ENCODE assay signal across 29 mouse cellular contexts in genomic region chr2:85155334-85155733, GRCm38 (mm10). TPM values are rescaled to one million over a fixed set of nuclear protein-coding genes. Genes with fewer than 3 reads are reported as not detected.
DNase-seq lines count a peak whose midpoint lies in the region; TF ChIP-seq lines count a peak whose summit lies in the region.
"Had no signal": no experiment of that assay in that cellular context is flagged by ENCODE, and none has a peak within 500 bp of the region (broad histone marks: within the 10 kb centered on the region; RNA-seq: fewer than 3 reads in every experiment).

No protein-coding gene starts in this region.

- H3K36me3 ChIP-seq in heart, adult 2 months (ENCODE audit: control insufficient read depth, insufficient read depth, low read length) = no peaks in the 10 kb centered on the region
- H3K36me3 ChIP-seq in kidney, adult 2 months (ENCODE audit: control insufficient read depth, insufficient read depth, low read length) = no peaks in the 10 kb centered on the region
- H3K36me3 ChIP-seq: hindbrain, embryonic 15.5 days; limb, embryonic 10.5 days; limb, embryonic 15.5 days; liver, embryonic 13.5 days; midbrain, embryonic 12.5 days; neural tube, embryonic 12.5 days had no signal

- WGBS in heart, adult 2 months = 46% methylated on average over 9 of the region's 9 CpGs
- WGBS in kidney, adult 2 months = 64% methylated on average over 9 of the region's 9 CpGs

- H3K4me3 ChIP-seq in heart, adult 2 months = no peak overlapping the region
- H3K4me3 ChIP-seq in kidney, adult 2 months (ENCODE audit: insufficient read depth, low read depth, low read length) = no peak overlapping the region
- H3K4me3 ChIP-seq: forebrain, embryonic 13.5 days; hindbrain, embryonic 15.5 days; limb, embryonic 10.5 days; limb, embryonic 15.5 days; liver, embryonic 13.5 days; megakaryocyte, embryonic 14.5 days; midbrain, embryonic 12.5 days; myocyte; neural tube, embryonic 12.5 days had no signal

- TF ChIP-seq CTCF in heart, adult 2 months (IDR thresholded peaks at IDR 0.05) = no peak
- TF ChIP-seq CTCF in kidney, adult 2 months (conservative IDR thresholded peaks at IDR 0.05; ENCODE audit: insufficient read depth, insufficient read length, low read depth, low read length) = no peak

- no peak overlapping the region for H3K9ac ChIP-seq in heart, adult 2 months (ENCODE audit: low read depth, low read length)
- H3K9ac ChIP-seq: forebrain, embryonic 13.5 days; hindbrain, embryonic 15.5 days; limb, embryonic 15.5 days; liver, embryonic 13.5 days; midbrain, embryonic 12.5 days; neural tube, embryonic 12.5 days had no signal

- H3K4me1 ChIP-seq in heart, adult 2 months (ENCODE audit: control insufficient read depth, insufficient read depth, low read length) = peaks cover 4% of the 10 kb centered on the region
- no peaks in the 10 kb centered on the region for H3K4me1 ChIP-seq in kidney, adult 2 months (ENCODE audit: control insufficient read depth, insufficient read depth, low read length)
- H3K4me1 ChIP-seq: forebrain, embryonic 13.5 days; hindbrain, embryonic 15.5 days; limb, embryonic 10.5 days; limb, embryonic 15.5 days; liver, embryonic 13.5 days; megakaryocyte, embryonic 14.5 days; midbrain, embryonic 12.5 days had no signal

- DNase-seq in heart, adult 2 months = peak; percentile 49 to 57
- DNase-seq in heart, postnatal 25 days (ENCODE audit: low spot score) = no peak
- DNase-seq in kidney, adult 2 months = peak; percentile 57
- no peak for DNase-seq in kidney, adult 11 months
- peak; percentile 48 for DNase-seq in adrenal gland, postnatal 25 days
- DNase-seq in adrenal gland, postnatal 36 days = peak; percentile 32 to 61
- DNase-seq in spleen, adult 12 weeks (ENCODE audit: low spot score) = no peak
- DNase-seq: B cell, adult 2 months; cerebellum, adult 11 months; cerebellum, adult 9-10 months; cerebellum, postnatal 36 days; gastrocnemius, postnatal 10 days; layer of hippocampus, adult 9-11 months; liver, embryonic 13.5 days; lung, adult 18-20 months; lung, postnatal 4 days; right cerebral cortex, adult 18-20 months; thymus, adult 2 months; thymus, postnatal 36 days had no signal

- intact Hi-C loops in heart, adult 2 months (cut with DNase I) = no loop called here
- intact Hi-C loops in heart, postnatal 25 days (cut with DNase I) = no loop called here

- peak overlapping the region; percentile 40 for H3K27ac ChIP-seq in heart, adult 2 months
- H3K27ac ChIP-seq in kidney, adult 2 months (ENCODE audit: insufficient read depth, low read depth, low read length) = no peak overlapping the region
- H3K27ac ChIP-seq: forebrain, embryonic 13.5 days; hindbrain, embryonic 15.5 days; limb, embryonic 10.5 days; limb, embryonic 15.5 days; liver, embryonic 13.5 days; midbrain, embryonic 12.5 days; neural tube, embryonic 12.5 days had no signal

- H3K79me2 ChIP-seq in heart, adult 2 months (replicated peaks; ENCODE audit: control insufficient read depth, insufficient read depth, low read length) = no peaks in the 10 kb centered on the region

- H3K27me3 ChIP-seq in heart, adult 2 months (ENCODE audit: control insufficient read depth, insufficient read depth, low read length) = no peaks in the 10 kb centered on the region
- no peaks in the 10 kb centered on the region for H3K27me3 ChIP-seq in kidney, adult 2 months (replicated peaks; ENCODE audit: control insufficient read depth, insufficient read depth, low read length)
- H3K27me3 ChIP-seq: forebrain, embryonic 13.5 days; hindbrain, embryonic 15.5 days; limb, embryonic 15.5 days; liver, embryonic 13.5 days; megakaryocyte, embryonic 14.5 days; midbrain, embryonic 12.5 days; neural tube, embryonic 12.5 days had no signal

- TF ChIP-seq POLR2A in heart, adult 2 months (IDR thresholded peaks at IDR 0.05; ENCODE audit: insufficient read depth, low read depth, low read length) = no peak
- TF ChIP-seq POLR2A in kidney, adult 2 months (IDR thresholded peaks at IDR 0.05; ENCODE audit: low read depth, low read length) = no peak

- TF ChIP-seq EP300 in heart, adult 2 months (IDR thresholded peaks at IDR 0.05; ENCODE audit: insufficient read depth, low read depth, low read length) = no peak

RNA-seq across cellular contexts. Expression of gene Aplnr, which starts 19.3 kb away (rescaled TPM):
- 10 to 100 TPM; 20.5 to 21.4 TPM for total RNA-seq in heart, adult 2 months (2021)
- polyA plus RNA-seq in heart, adult 2 months (2012; rRNA removed) = 35.3 and 76.1 TPM in 2 replicates
- total RNA-seq in heart, postnatal 25 days (2021) = 10 to 100 TPM; 48.6 to 54.3 TPM
- polyA plus RNA-seq in kidney, adult 2 months (2012; rRNA removed) = 14.0 and 16.6 TPM in 2 replicates
- 45.1 and 46.7 TPM in 2 replicates for total RNA-seq in adrenal gland, postnatal 25 days (2021)
- total RNA-seq in adrenal gland, postnatal 36 days (2021) = 10 to 100 TPM; 20.0 to 27.1 TPM
- total RNA-seq: hematopoietic stem cell, adult 5-6 weeks had no signal
- polyA plus RNA-seq: inflammation-experienced regulatory T-cells, adult 6 months had no signal

RNA-seq across cellular contexts. Expression of gene Lrrc55, which starts 41.7 kb away (rescaled TPM):
- total RNA-seq in heart, adult 2 months (2021) = 1 to 10 TPM in 1 of 2 experiments, under 1 TPM in 1; 0.81 to 1.6 TPM
- 1.3 and 3.1 TPM in 2 replicates for polyA plus RNA-seq in heart, adult 2 months (2012; rRNA removed)
- total RNA-seq in heart, postnatal 25 days (2021) = 1 to 10 TPM; 1.6 to 2.8 TPM
- polyA plus RNA-seq in kidney, adult 2 months (2012; rRNA removed) = 0.52 and 0.61 TPM in 2 replicates
- 15.8 and 19.7 TPM in 2 replicates for total RNA-seq in adrenal gland, postnatal 25 days (2021)
- 10 to 100 TPM; 13.8 to 24.4 TPM for total RNA-seq in adrenal gland, postnatal 36 days (2021)
- total RNA-seq: hematopoietic stem cell, adult 5-6 weeks had no signal
- polyA plus RNA-seq: inflammation-experienced regulatory T-cells, adult 6 months had no signal

Comparison
In these comparisons a context has a peak if more than half of its experiments do, and no peak if none do; other contexts are left out.
1. DNase-seq: peak in heart, adult 2 months (2 of 2), kidney, adult 2 months (single experiment), adrenal gland, postnatal 25 days (single experiment) and adrenal gland, postnatal 36 days (2 of 2); none in heart, postnatal 25 days (single experiment), kidney, adult 11 months (single experiment) and spleen, adult 12 weeks (single experiment).